Mouse (Mus musculus): ENCODE measurements around the gene Smg1. TPM values are rescaled to one million over a fixed set of nuclear protein-coding genes. Genes with fewer than 3 reads are reported as not detected.

The Smg1 gene
- total and polyA plus RNA-seq, 3 experiments, result 19.9 to 121 (median 53.5) TPM

DNA sequence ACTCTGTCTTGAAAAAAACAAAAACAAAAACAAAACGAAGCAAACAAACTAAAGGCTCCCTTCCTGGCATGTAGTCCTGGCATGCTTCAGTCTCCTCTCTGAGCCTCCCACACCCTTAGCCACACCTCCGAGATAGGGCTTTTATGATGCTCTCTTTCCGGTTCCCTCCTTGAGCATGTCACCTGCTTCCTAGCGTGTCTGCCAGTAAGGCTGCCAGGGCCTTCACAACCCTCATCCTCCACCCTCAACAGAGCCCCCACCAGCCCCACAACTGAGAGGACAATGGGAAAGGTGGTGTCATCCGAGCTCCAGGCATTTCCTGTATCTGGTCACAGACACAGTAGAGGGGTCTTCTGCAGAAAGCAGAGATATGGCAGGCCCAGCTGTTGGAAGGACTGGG is 18.9 kb upstream of the Smg1 start:
- ATAC-seq (ENCODE audit: extremely low read depth, insufficient number of reproducible peaks, low FRiP score, poor library complexity, severe bottlenecking), result no peak
- Histone ChIP-seq H3K36me3 (replicated peaks) (no peaks in the 10 kb centered on the region), H3K4me1 (ENCODE audit: insufficient read depth, low read depth, low read length) (peaks cover 25% of the 10 kb centered on the region), H3K4me3 (ENCODE audit: low read depth, low read length) (no peak overlapping the region), H3K27me3 (ENCODE audit: insufficient read depth, low read length) (no peaks in the 10 kb centered on the region), H3K9me3 (replicated peaks) (no peaks in the 10 kb centered on the region)
- TF ChIP-seq TAL1 (conservative IDR thresholded peaks at IDR 0.05; ENCODE audit: low read depth, low read length) (no peak), GATA2 (IDR thresholded peaks at IDR 0.05; ENCODE audit: borderline replicate concordance, low read depth, low read length) (no peak)
- no peak for DNase-seq (ENCODE audit: low spot score)

- peaks cover 22% of the 10 kb centered on the region for H3K4me1 ChIP-seq (ENCODE audit: insufficient read depth, low read depth, low read length)
- DNase-seq (ENCODE audit: low spot score) (no peak), ATAC-seq (ENCODE audit: extremely low read depth, insufficient number of reproducible peaks, low FRiP score, poor library complexity, severe bottlenecking) (no peak)
- H3K9me3 ChIP-seq (replicated peaks), result no peaks in the 10 kb centered on the region
- no peaks in the 10 kb centered on the region; the same call in 1 of the 2 replicates for H3K27me3 ChIP-seq (ENCODE audit: insufficient read depth, low read length)
- no peak overlapping the region for H3K4me3 ChIP-seq (ENCODE audit: low read depth, low read length)
- TF ChIP-seq POLR2AphosphoS5 (IDR thresholded peaks at IDR 0.05; ENCODE audit: insufficient replicate concordance, low read depth, low read length), result no peak
- TF ChIP-seq CTCF (IDR thresholded peaks at IDR 0.05; ENCODE audit: low read depth, low read length), result no peak
- no peak for TF ChIP-seq TAL1 (conservative IDR thresholded peaks at IDR 0.05; ENCODE audit: low read depth, low read length)
- no peak for TF ChIP-seq GATA1 (IDR thresholded peaks at IDR 0.05; ENCODE audit: borderline replicate concordance, low read length)
- no peak for TF ChIP-seq GATA2 (IDR thresholded peaks at IDR 0.05; ENCODE audit: borderline replicate concordance, low read depth, low read length)
- H3K36me3 ChIP-seq (replicated peaks), result no peaks in the 10 kb centered on the region
Measured at GRCm38 (mm10) chr7:118259676-118260305, 16.3 kb upstream of the Smg1 start.

DNA sequence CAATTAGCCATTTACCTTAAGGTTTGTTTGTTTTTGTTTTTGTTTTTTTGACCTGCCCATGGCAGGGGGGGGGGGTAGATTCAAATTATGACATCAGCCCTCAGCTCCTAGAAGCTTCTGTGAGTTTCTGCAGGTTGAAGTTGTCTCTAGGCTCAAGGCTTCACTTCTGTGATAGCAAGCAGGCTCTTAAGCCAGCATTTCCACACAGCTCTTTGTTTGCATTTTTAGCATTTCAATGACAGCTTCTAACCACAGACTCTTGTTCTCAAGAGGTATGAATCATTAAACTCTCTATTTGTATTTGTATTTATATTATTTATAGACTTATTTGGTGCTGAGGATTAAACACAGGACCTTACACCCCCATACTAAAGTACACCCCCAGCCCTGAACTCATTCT is 15.0 kb upstream of the Smg1 start:
- ATAC-seq (ENCODE audit: extremely low read depth, insufficient number of reproducible peaks, low FRiP score, poor library complexity, severe bottlenecking) (no peak), DNase-seq (ENCODE audit: low spot score) (no peak)
- no peaks in the 10 kb centered on the region for H3K9me3 ChIP-seq (replicated peaks)
- H3K36me3 ChIP-seq (replicated peaks), result no peaks in the 10 kb centered on the region
- H3K27me3 ChIP-seq (ENCODE audit: insufficient read depth, low read length), result peaks cover 8% of the 10 kb centered on the region
- TF ChIP-seq CTCF (IDR thresholded peaks at IDR 0.05; ENCODE audit: low read depth, low read length) (no peak), TAL1 (conservative IDR thresholded peaks at IDR 0.05; ENCODE audit: low read depth, low read length) (no peak), POLR2AphosphoS5 (IDR thresholded peaks at IDR 0.05; ENCODE audit: insufficient replicate concordance, low read depth, low read length) (no peak)
- H3K4me3 ChIP-seq (ENCODE audit: low read depth, low read length), result no peak overlapping the region
- H3K4me1 ChIP-seq (ENCODE audit: insufficient read depth, low read depth, low read length), result peaks cover 16% of the 10 kb centered on the region

GRCm38 (mm10) chr7:118256740-118257139 is 13.3 kb upstream of the Smg1 start:
- ATAC-seq (ENCODE audit: extremely low read depth, insufficient number of reproducible peaks, low FRiP score, poor library complexity, severe bottlenecking), result no peak
- no peaks in the 10 kb centered on the region for H3K9me3 ChIP-seq (replicated peaks)

GRCm38 (mm10) chr7:118254460-118254859 is 11.0 kb upstream of the Smg1 start:
- no peaks in the 10 kb centered on the region for H3K9me3 ChIP-seq (replicated peaks)
- peaks cover 20% of the 10 kb centered on the region for H3K27me3 ChIP-seq (ENCODE audit: insufficient read depth, low read length)

More at GRCm38 (mm10) chr7:118256740-118257139, 13.3 kb upstream of the Smg1 start:
- H3K36me3 ChIP-seq (replicated peaks), result no peaks in the 10 kb centered on the region
- H3K4me1 ChIP-seq (ENCODE audit: insufficient read depth, low read depth, low read length), result peaks cover 9% of the 10 kb centered on the region
- H3K27me3 ChIP-seq (ENCODE audit: insufficient read depth, low read length), result peaks cover 20% of the 10 kb centered on the region
- no peak for DNase-seq (ENCODE audit: low spot score)
- no peak for TF ChIP-seq TAL1 (conservative IDR thresholded peaks at IDR 0.05; ENCODE audit: low read depth, low read length)
- TF ChIP-seq POLR2AphosphoS5 (IDR thresholded peaks at IDR 0.05; ENCODE audit: insufficient replicate concordance, low read depth, low read length), result no peak
- no peak for TF ChIP-seq GATA2 (IDR thresholded peaks at IDR 0.05; ENCODE audit: borderline replicate concordance, low read depth, low read length)
- TF ChIP-seq GATA1 (IDR thresholded peaks at IDR 0.05; ENCODE audit: borderline replicate concordance, low read length), result no peak
- TF ChIP-seq CTCF (IDR thresholded peaks at IDR 0.05; ENCODE audit: low read depth, low read length), result no peak
- no peak overlapping the region for H3K4me3 ChIP-seq (ENCODE audit: low read depth, low read length)

GRCm38 (mm10) chr7:118254015-118254414 is 10.5 kb upstream of the Smg1 start:
- DNase-seq (ENCODE audit: low spot score), result no peak
- Histone ChIP-seq H3K27me3 (ENCODE audit: insufficient read depth, low read length) (peaks cover 20% of the 10 kb centered on the region), H3K36me3 (replicated peaks) (no peaks in the 10 kb centered on the region), H3K9me3 (replicated peaks) (no peaks in the 10 kb centered on the region), H3K4me1 (ENCODE audit: insufficient read depth, low read depth, low read length) (peaks cover 3% of the 10 kb centered on the region; the same call in 1 of the 2 replicates), H3K4me3 (ENCODE audit: low read depth, low read length) (no peak overlapping the region)
- TF ChIP-seq TAL1 (conservative IDR thresholded peaks at IDR 0.05; ENCODE audit: low read depth, low read length) (no peak), GATA2 (IDR thresholded peaks at IDR 0.05; ENCODE audit: borderline replicate concordance, low read depth, low read length) (no peak), POLR2AphosphoS5 (IDR thresholded peaks at IDR 0.05; ENCODE audit: insufficient replicate concordance, low read depth, low read length) (no peak), GATA1 (IDR thresholded peaks at IDR 0.05; ENCODE audit: borderline replicate concordance, low read length) (no peak), CTCF (IDR thresholded peaks at IDR 0.05; ENCODE audit: low read depth, low read length) (no peak)
- no peak for ATAC-seq (ENCODE audit: extremely low read depth, insufficient number of reproducible peaks, low FRiP score, poor library complexity, severe bottlenecking)

More at GRCm38 (mm10) chr7:118254460-118254859, 11.0 kb upstream of the Smg1 start:
- no peak for DNase-seq (ENCODE audit: low spot score)
- no peak overlapping the region for H3K4me3 ChIP-seq (ENCODE audit: low read depth, low read length)
- H3K36me3 ChIP-seq (replicated peaks), result no peaks in the 10 kb centered on the region
- peaks cover 3% of the 10 kb centered on the region; the same call in 1 of the 2 replicates for H3K4me1 ChIP-seq (ENCODE audit: insufficient read depth, low read depth, low read length)
- TF ChIP-seq POLR2AphosphoS5 (IDR thresholded peaks at IDR 0.05; ENCODE audit: insufficient replicate concordance, low read depth, low read length) (no peak), TAL1 (conservative IDR thresholded peaks at IDR 0.05; ENCODE audit: low read depth, low read length) (no peak), CTCF (IDR thresholded peaks at IDR 0.05; ENCODE audit: low read depth, low read length) (no peak), GATA2 (IDR thresholded peaks at IDR 0.05; ENCODE audit: borderline replicate concordance, low read depth, low read length) (no peak), GATA1 (IDR thresholded peaks at IDR 0.05; ENCODE audit: borderline replicate concordance, low read length) (no peak)
- no peak for ATAC-seq (ENCODE audit: extremely low read depth, insufficient number of reproducible peaks, low FRiP score, poor library complexity, severe bottlenecking)

Data from G1E (cell line).